Mouse (Mus musculus) megakaryocyte progenitor cell, adult 5-6 weeks (primary cell): ENCODE data around the gene Slc36a2. TPM values are rescaled to one million over a fixed set of nuclear protein-coding genes. Genes with fewer than 3 reads are reported as not detected.

Source experiments
- total RNA-seq, 2 experiments: library from RNA; stranded (forward) in 1 of 2; stranded (reverse) in 1 of 2; fragments of 157-497, 149-512 nt in 1 of 2; fragments of 200-1000 nt in 1 of 2; gene quantifications; 2 replicates each; pipeline versions ENCODE4 v1.2.3 to v1.2.4; 2015 to 2017

Slc36a2 gene
- total RNA-seq, 2 experiments from 2014 or later, result 1.7 to 4.7 TPM

Other genes starting within 250 kb of the Slc36a2 start
- gene Tnip1, start 222.2 kb downstream of the Slc36a2 start, total RNA-seq (2015), result 27.6 and 31.8 TPM in 2 replicates
- gene Tnip1, start 222.2 kb downstream of the Slc36a2 start, total RNA-seq (2017), result 33.8 and 38.6 TPM in 2 replicates
- gene Anxa6, start 151.6 kb downstream of the Slc36a2 start, total RNA-seq (2015), result 35.7 and 37.4 TPM in 2 replicates
- 63.2 and 82.4 TPM in 2 replicates for gene Anxa6, start 151.6 kb downstream of the Slc36a2 start, total RNA-seq (2017)
- 23.4 and 27.3 TPM in 2 replicates for gene Ccdc69, start 106.9 kb downstream of the Slc36a2 start, total RNA-seq (2015)
- 19.2 and 22.9 TPM in 2 replicates for gene Ccdc69, start 106.9 kb downstream of the Slc36a2 start, total RNA-seq (2017)
- 89.0 and 92.0 TPM in 2 replicates for gene Gm2a, start 87.0 kb downstream of the Slc36a2 start, total RNA-seq (2015)
- 53.6 and 54.6 TPM in 2 replicates for gene Gm2a, start 87.0 kb downstream of the Slc36a2 start, total RNA-seq (2017)
- gene Slc36a3, start 33.4 kb downstream of the Slc36a2 start, total RNA-seq (2015), result not detected in 2 replicates
- gene Slc36a3, start 33.4 kb downstream of the Slc36a2 start, total RNA-seq (2017), result 0.14 TPM in 1 of 2 replicates, not detected in the other
- gene Slc36a1, start 19.3 kb upstream of the Slc36a2 start, total RNA-seq (2015), result 24.6 and 25.4 TPM in 2 replicates
- 10.7 and 12.4 TPM in 2 replicates for gene Slc36a1, start 19.3 kb upstream of the Slc36a2 start, total RNA-seq (2017)
- gene Fat2, start 151.5 kb upstream of the Slc36a2 start, total RNA-seq (2015), result not detected in 2 replicates
- not detected in 2 replicates for gene Fat2, start 151.5 kb upstream of the Slc36a2 start, total RNA-seq (2017)
- gene Sparc, start 238.1 kb upstream of the Slc36a2 start, total RNA-seq (2015), result not detected in 2 replicates
- gene Sparc, start 238.1 kb upstream of the Slc36a2 start, total RNA-seq (2017), result not detected in 2 replicates